Mouse (Mus musculus) MEL (cell line): ENCODE measurements around the gene Ubxn10. TPM values are rescaled to one million over a fixed set of nuclear protein-coding genes. Genes with fewer than 3 reads are reported as not detected.

Experiments used
- DNase-seq: peaks from one replicate; pipeline ENCODE4 v3.0.0; 2011; ENCODE audit warnings: low read depth, low spot score
- H3K27ac ChIP-seq: 2 replicates; pipeline ENCODE4 v1.5.1; 2012; ENCODE audit warnings: low read depth, mild to moderate bottlenecking, control low read depth, low read length, moderate library complexity; ENCODE audit not compliant: control insufficient read depth
- H3K27me3 ChIP-seq, 2 experiments: fragments of 150-350 bp in 1 of 2; sonication (generic) in 1 of 2; 2 replicates each; pipeline ENCODE4 v1.6.1; 2012; ENCODE audit warnings: low read length in 2 of 2, mild to moderate bottlenecking in 2 of 2, improper control_type of control experiment in 1 of 2, moderate library complexity in 1 of 2; ENCODE audit not compliant: insufficient read depth in 2 of 2, control insufficient read depth in 1 of 2
- H3K36me3 ChIP-seq, 2 experiments: 2 replicates each; pipeline ENCODE4 v1.6.1; 2012 to 2014; ENCODE audit warnings: low read length in 2 of 2, improper control_type of control experiment in 1 of 2, inconsistent platforms in 1 of 2, mild to moderate bottlenecking in 1 of 2; ENCODE audit not compliant: insufficient read depth in 2 of 2, control insufficient read depth in 1 of 2
- H3K4me1 ChIP-seq, 2 experiments: fragments of 150-350 bp in 1 of 2; sonication (generic) in 1 of 2; 2 replicates each; pipeline ENCODE4 v1.6.1; 2012; ENCODE audit warnings: low read length in 2 of 2, improper control_type of control experiment in 1 of 2, mild to moderate bottlenecking in 1 of 2; ENCODE audit not compliant: insufficient read depth in 2 of 2, control insufficient read depth in 1 of 2
- H3K4me3 ChIP-seq, 2 experiments: fragments of 150-350 bp in 1 of 2; sonication (generic) in 1 of 2; 2 replicates each; pipeline ENCODE4 v1.5.1; 2012; ENCODE audit warnings: low read depth in 2 of 2, low read length in 2 of 2, mild to moderate bottlenecking in 2 of 2, moderate library complexity in 2 of 2, control low read depth in 1 of 2, improper control_type of control experiment in 1 of 2; ENCODE audit not compliant: control insufficient read depth in 1 of 2, insufficient read depth in 1 of 2
- H3K79me2 ChIP-seq: 2 replicates; pipeline ENCODE4 v1.6.1; 2012; ENCODE audit warnings: mild to moderate bottlenecking, low read length, moderate library complexity; ENCODE audit not compliant: control insufficient read depth, poor library complexity, insufficient read depth
- H3K9ac ChIP-seq: 2 replicates; pipeline ENCODE4 v1.6.1; 2012; ENCODE audit warnings: low read depth, mild to moderate bottlenecking, control low read depth, low read length, moderate library complexity; ENCODE audit not compliant: control insufficient read depth, poor library complexity, severe bottlenecking
- H3K9me3 ChIP-seq: fragments of 150-350 bp; sonication (generic); replicated peaks from 2 replicates; pipeline ENCODE4 v1.6.1; 2012; ENCODE audit warnings: mild to moderate bottlenecking, low read length, improper control_type of control experiment, moderate library complexity; ENCODE audit not compliant: insufficient read depth
- BHLHE40 ChIP-seq: IDR thresholded peaks from 2 replicates; pipeline ENCODE4 v1.6.1; 2012; ENCODE audit warnings: low read depth, mild to moderate bottlenecking, inconsistent platforms, low read length, improper control_type of control experiment, borderline replicate concordance
- CHD1 ChIP-seq: IDR thresholded peaks from 2 replicates; pipeline ENCODE4 v1.6.1; 2012; ENCODE audit warnings: low read depth, mild to moderate bottlenecking, inconsistent platforms, low read length, improper control_type of control experiment
- CHD2 ChIP-seq: IDR thresholded peaks from 2 replicates; pipeline ENCODE4 v1.6.1; 2011; ENCODE audit warnings: low read length, improper control_type of control experiment
- CTCF ChIP-seq, 3 experiments: IDR thresholded peaks in 2 of 3; conservative IDR thresholded peaks in 1 of 3; 2 replicates each; pipeline ENCODE4 v1.5.1; 2011 to 2012; ENCODE audit warnings: low read length in 3 of 3, low read depth in 2 of 3, mild to moderate bottlenecking in 2 of 3, improper control_type of control experiment in 1 of 3, inconsistent platforms in 1 of 3, mixed read lengths in 1 of 3, moderate library complexity in 1 of 3; ENCODE audit not compliant: control insufficient read depth in 1 of 3, insufficient read depth in 1 of 3, poor library complexity in 1 of 3, severe bottlenecking in 1 of 3
- ELF1 ChIP-seq: IDR thresholded peaks from 2 replicates; pipeline ENCODE4 v1.6.1; 2014; ENCODE audit warnings: low read depth, mild to moderate bottlenecking, inconsistent platforms, low read length, improper control_type of control experiment, moderate library complexity
- KAT2A ChIP-seq: conservative IDR thresholded peaks from 2 replicates; pipeline ENCODE4 v1.6.1; 2012; ENCODE audit warnings: low read depth, low read length, improper control_type of control experiment, inconsistent platforms
- MAFK ChIP-seq: IDR thresholded peaks from 2 replicates; pipeline ENCODE4 v1.6.1; 2011; ENCODE audit warnings: low read depth, mild to moderate bottlenecking, low read length, improper control_type of control experiment, borderline replicate concordance
- MAX ChIP-seq: IDR thresholded peaks from 2 replicates; pipeline ENCODE4 v1.6.1; 2011; ENCODE audit warnings: low read length, improper control_type of control experiment
- MAZ ChIP-seq: IDR thresholded peaks from 2 replicates; pipeline ENCODE4 v1.6.1; 2012; ENCODE audit warnings: low read depth, mild to moderate bottlenecking, inconsistent platforms, low read length, improper control_type of control experiment
- MXI1 ChIP-seq: IDR thresholded peaks from 2 replicates; pipeline ENCODE4 v1.6.1; 2011; ENCODE audit warnings: mild to moderate bottlenecking, low read depth, low read length, improper control_type of control experiment
- RAD21 ChIP-seq: IDR thresholded peaks from 2 replicates; pipeline ENCODE4 v1.6.1; 2011; ENCODE audit warnings: mild to moderate bottlenecking, low read depth, low read length, improper control_type of control experiment
- SIN3A ChIP-seq: IDR thresholded peaks from 2 replicates; pipeline ENCODE4 v1.6.1; 2012; ENCODE audit warnings: low read length, improper control_type of control experiment, inconsistent platforms
- TAL1 ChIP-seq: IDR thresholded peaks from 2 replicates; pipeline ENCODE4 v1.6.1; 2012; ENCODE audit warnings: mild to moderate bottlenecking, inconsistent platforms, low read length, moderate library complexity, mixed read lengths
- TCF12 ChIP-seq: IDR thresholded peaks from 2 replicates; pipeline ENCODE4 v1.6.1; 2014; ENCODE audit warnings: low read depth, mild to moderate bottlenecking, inconsistent platforms, low read length, improper control_type of control experiment, moderate library complexity
- UBTF ChIP-seq: IDR thresholded peaks from 2 replicates; pipeline ENCODE4 v1.6.1; 2012; ENCODE audit warnings: low read depth, mild to moderate bottlenecking, inconsistent platforms, low read length, improper control_type of control experiment, moderate library complexity, borderline replicate concordance; ENCODE audit not compliant: insufficient read depth
- ZC3H11A ChIP-seq: IDR thresholded peaks from 2 replicates; pipeline ENCODE4 v1.6.1; 2012; ENCODE audit warnings: low read depth, mild to moderate bottlenecking, inconsistent platforms, low read length, improper control_type of control experiment
- ZKSCAN1 ChIP-seq: IDR thresholded peaks from 2 replicates; pipeline ENCODE4 v1.6.1; 2012; ENCODE audit warnings: low read depth, mild to moderate bottlenecking, inconsistent platforms, low read length, improper control_type of control experiment, moderate library complexity
- ZMIZ1 ChIP-seq: IDR thresholded peaks from 2 replicates; pipeline ENCODE4 v1.6.1; 2012; ENCODE audit warnings: low read depth, mild to moderate bottlenecking, inconsistent platforms, low read length, improper control_type of control experiment, moderate library complexity
- ZNF384 ChIP-seq: IDR thresholded peaks from 2 replicates; pipeline ENCODE4 v1.6.1; 2012; ENCODE audit warnings: low read depth, mild to moderate bottlenecking, inconsistent platforms, low read length, improper control_type of control experiment
- polyA plus RNA-seq, 2 experiments: library from polyadenylated mRNA; stranded (reverse) in 1 of 2; unstranded in 1 of 2; fragments of >175 nt in 1 of 2; fragments of >200 nt in 1 of 2; gene quantifications; 2 replicates each; pipeline versions ENCODE4 v1.2.1 to v1.2.4; 2012; ENCODE audit warnings: low replicate concordance in 2 of 2, low read depth in 1 of 2; ENCODE audit not compliant: insufficient read length in 2 of 2, insufficient read depth in 1 of 2, missing spikeins in 1 of 2
- total RNA-seq: library from RNA; depleted of rRNA; stranded (reverse); fragments of 300-350 nt; gene quantifications from 2 replicates; pipeline ENCODE4 v1.2.3, GENCODE M21; 2012

Gene Ubxn10
- total and polyA plus RNA-seq, 3 experiments, result not detected

GRCm38 (mm10) chr4:138771970-138772369, 35.0 kb upstream of the Ubxn10 start:
- H3K4me3 ChIP-seq, result no peak overlapping the region
- H3K36me3 ChIP-seq, result no peaks in the 10 kb centered on the region
- no peaks in the 10 kb centered on the region for H3K27me3 ChIP-seq
- H3K27ac ChIP-seq, result no peak overlapping the region
- TF ChIP-seq ELF1 (no peak), MAZ (no peak), TAL1 (no peak), ZMIZ1 (no peak), MAX (no peak), CTCF (IDR thresholded peaks at IDR 0.05 in 2 of 3, conservative IDR thresholded peaks at IDR 0.05 in 1 of 3; ENCODE audit: control insufficient read depth in 1 of 3, insufficient read depth in 1 of 3, low read depth in 2 of 3, low read length in 3 of 3, poor library complexity in 1 of 3, severe bottlenecking in 1 of 3) (no peak), UBTF (no peak), CHD1 (no peak), ZNF384 (no peak), ZC3H11A (no peak), KAT2A (no peak), CHD2 (no peak), RAD21 (no peak), TCF12 (no peak), SIN3A (no peak), MAFK (no peak), ZKSCAN1 (no peak), MXI1 (no peak), BHLHE40 (no peak)
- no peaks in the 10 kb centered on the region for H3K79me2 ChIP-seq
- no peak for DNase-seq
- H3K4me1 ChIP-seq, result no peaks in the 10 kb centered on the region
- H3K9me3 ChIP-seq, result no peaks in the 10 kb centered on the region
- no peak overlapping the region for H3K9ac ChIP-seq

GRCm38 (mm10) chr4:138762266-138762665, 25.3 kb upstream of the Ubxn10 start:
- Histone ChIP-seq H3K27ac (no peak overlapping the region), H3K27me3 (no peaks in the 10 kb centered on the region), H3K4me3 (no peak overlapping the region), H3K9me3 (no peaks in the 10 kb centered on the region), H3K36me3 (no peaks in the 10 kb centered on the region), H3K4me1 (no peaks in the 10 kb centered on the region)
- TF ChIP-seq ZC3H11A (no peak), BHLHE40 (no peak)
- TF ChIP-seq, all 39 proteins: peak for 0
- H3K9ac ChIP-seq, result no peak overlapping the region
- H3K79me2 ChIP-seq, result no peaks in the 10 kb centered on the region
- DNase-seq, result no peak
